Mouse (Mus musculus) CH12.LX (cell line): ENCODE data around the gene Stk17b. TPM values are rescaled to one million over a fixed set of nuclear protein-coding genes. Genes with fewer than 3 reads are reported as not detected.

Experiments used
- DNase-seq: peaks from one replicate; pipeline ENCODE4 v3.0.0-alpha.2; 2013; ENCODE audit errors: extremely low read depth
- H3K27ac ChIP-seq: 2 replicates; pipeline ENCODE4 v1.5.1; 2012; ENCODE audit warnings: low read depth, mild to moderate bottlenecking, control low read depth, moderate library complexity; ENCODE audit not compliant: insufficient read depth
- H3K27me3 ChIP-seq: replicated peaks from 2 replicates; pipeline ENCODE3; 2012; ENCODE audit warnings: inconsistent platforms
- H3K36me3 ChIP-seq, 2 experiments: replicated peaks in 1 of 2; 2 replicates each; pipeline versions ENCODE3 to v1.6.1; 2012; ENCODE audit warnings: inconsistent platforms in 1 of 2, low read length in 1 of 2, mild to moderate bottlenecking in 1 of 2, mixed read lengths in 1 of 2, moderate library complexity in 1 of 2; ENCODE audit not compliant: control insufficient read depth in 1 of 2, insufficient read depth in 1 of 2
- H3K4me1 ChIP-seq, 2 experiments: 2 replicates each; pipeline ENCODE4 v1.6.1; 2012; ENCODE audit warnings: inconsistent platforms in 1 of 2, moderate library complexity in 1 of 2; ENCODE audit not compliant: insufficient read depth in 2 of 2, control insufficient read depth in 1 of 2
- H3K4me2 ChIP-seq: 2 replicates; pipeline ENCODE4 v1.6.1; 2012; ENCODE audit warnings: low read depth, mild to moderate bottlenecking, control low read depth; ENCODE audit not compliant: poor library complexity, insufficient read depth, severe bottlenecking
- H3K4me3 ChIP-seq, 3 experiments: fragments of 150-350 bp in 1 of 3; sonication (generic) in 1 of 3; replicated peaks in 1 of 3; 2 replicates each; pipeline versions ENCODE3 to v1.5.1; 2011 to 2012; ENCODE audit warnings: low read depth in 2 of 3, low read length in 2 of 3, mild to moderate bottlenecking in 2 of 3, moderate library complexity in 2 of 3, control low read depth in 1 of 3, improper control_type of control experiment in 1 of 3, inconsistent platforms in 1 of 3, mixed read lengths in 1 of 3; ENCODE audit not compliant: poor library complexity in 1 of 3
- H3K79me2 ChIP-seq: replicated peaks from 2 replicates; pipeline ENCODE4 v1.6.1; 2012; ENCODE audit warnings: mild to moderate bottlenecking, moderate library complexity; ENCODE audit not compliant: control insufficient read depth, poor library complexity, insufficient read depth, severe bottlenecking; ENCODE audit errors: extremely low read depth
- H3K9ac ChIP-seq: 2 replicates; pipeline ENCODE4 v1.6.1; 2012; ENCODE audit warnings: low read depth, mild to moderate bottlenecking, control low read depth, moderate library complexity; ENCODE audit not compliant: insufficient read depth
- H3K9me3 ChIP-seq: replicated peaks from 2 replicates; pipeline ENCODE3; 2012; ENCODE audit warnings: low read length, inconsistent platforms, mixed read lengths
- BHLHE40 ChIP-seq: IDR thresholded peaks from 2 replicates; pipeline ENCODE4 v1.6.1; 2011; ENCODE audit warnings: mild to moderate bottlenecking, low read depth, low read length, improper control_type of control experiment
- CHD2 ChIP-seq: IDR thresholded peaks from 2 replicates; pipeline ENCODE4 v1.6.1; 2011; ENCODE audit warnings: low read length, improper control_type of control experiment
- E2F4 ChIP-seq: IDR thresholded peaks from 2 replicates; pipeline ENCODE4 v1.6.1; 2011; ENCODE audit warnings: low read depth, low read length, improper control_type of control experiment; ENCODE audit not compliant: insufficient replicate concordance
- ELF1 ChIP-seq: IDR thresholded peaks from 2 replicates; pipeline ENCODE4 v1.6.1; 2014; ENCODE audit warnings: low read depth, mild to moderate bottlenecking, inconsistent platforms, low read length, improper control_type of control experiment
- EP300 ChIP-seq: IDR thresholded peaks from 2 replicates; pipeline ENCODE4 v1.6.1; 2011; ENCODE audit warnings: low read length, improper control_type of control experiment
- ETS1 ChIP-seq: conservative IDR thresholded peaks from 2 replicates; pipeline ENCODE4 v1.6.1; 2012; ENCODE audit warnings: low read depth, mild to moderate bottlenecking, inconsistent platforms, low read length, improper control_type of control experiment, moderate library complexity
- HCFC1 ChIP-seq: IDR thresholded peaks from 2 replicates; pipeline ENCODE4 v1.6.1; 2012; ENCODE audit warnings: low read depth, mild to moderate bottlenecking, inconsistent platforms, low read length, improper control_type of control experiment
- IRF4 ChIP-seq: IDR thresholded peaks from 2 replicates; pipeline ENCODE4 v1.6.1; 2014; ENCODE audit warnings: low read depth, mild to moderate bottlenecking, inconsistent platforms, low read length, improper control_type of control experiment
- JUN ChIP-seq: IDR thresholded peaks from 2 replicates; pipeline ENCODE4 v1.6.1; 2011; ENCODE audit warnings: low read depth, mild to moderate bottlenecking, low read length, improper control_type of control experiment, moderate library complexity; ENCODE audit not compliant: insufficient read depth
- JUND ChIP-seq: conservative IDR thresholded peaks from 2 replicates; pipeline ENCODE4 v1.6.1; 2011; ENCODE audit warnings: low read depth, low read length, improper control_type of control experiment
- KAT2A ChIP-seq: IDR thresholded peaks from 2 replicates; pipeline ENCODE4 v1.6.1; 2012; ENCODE audit warnings: low read length, improper control_type of control experiment, inconsistent platforms; ENCODE audit not compliant: insufficient replicate concordance
- MAFK ChIP-seq: IDR thresholded peaks from 2 replicates; pipeline ENCODE4 v1.6.1; 2011; ENCODE audit warnings: low read length, improper control_type of control experiment; ENCODE audit not compliant: insufficient replicate concordance
- MAX ChIP-seq: IDR thresholded peaks from 2 replicates; pipeline ENCODE4 v1.6.1; 2011; ENCODE audit warnings: low read length, improper control_type of control experiment
- MAZ ChIP-seq: IDR thresholded peaks from 2 replicates; pipeline ENCODE4 v1.6.1; 2012; ENCODE audit warnings: low read depth, mild to moderate bottlenecking, inconsistent platforms, low read length, improper control_type of control experiment, moderate library complexity
- MEF2A ChIP-seq: IDR thresholded peaks from 2 replicates; pipeline ENCODE4 v1.6.1; 2014; ENCODE audit warnings: low read depth, mild to moderate bottlenecking, inconsistent platforms, low read length, improper control_type of control experiment, borderline replicate concordance
- MXI1 ChIP-seq: IDR thresholded peaks from 2 replicates; pipeline ENCODE4 v1.6.1; 2011; ENCODE audit warnings: mild to moderate bottlenecking, low read depth, low read length, improper control_type of control experiment
- MYC ChIP-seq: IDR thresholded peaks from 2 replicates; pipeline ENCODE4 v1.6.1; 2011; ENCODE audit warnings: low read depth, mild to moderate bottlenecking, improper control_type of control experiment, low read length
- NELFE ChIP-seq: IDR thresholded peaks from 2 replicates; pipeline ENCODE4 v1.6.1; 2011; ENCODE audit warnings: low read depth, low read length, improper control_type of control experiment
- NRF1 ChIP-seq: IDR thresholded peaks from 2 replicates; pipeline ENCODE4 v1.6.1; 2014; ENCODE audit warnings: low read depth, mild to moderate bottlenecking, inconsistent platforms, low read length, improper control_type of control experiment, moderate library complexity
- PAX5 ChIP-seq: IDR thresholded peaks from 2 replicates; pipeline ENCODE4 v1.6.1; 2012; ENCODE audit warnings: low read length, inconsistent platforms, mixed read lengths
- POLR2A ChIP-seq: IDR thresholded peaks from 2 replicates; pipeline ENCODE4 v1.6.1; 2011; ENCODE audit warnings: low read depth, mild to moderate bottlenecking, improper control_type of control experiment, low read length
- POLR2AphosphoS2 ChIP-seq: IDR thresholded peaks from 2 replicates; pipeline ENCODE4 v1.6.1; 2011; ENCODE audit warnings: low read depth, low read length, improper control_type of control experiment
- RAD21 ChIP-seq: IDR thresholded peaks from 2 replicates; pipeline ENCODE4 v1.6.1; 2011; ENCODE audit warnings: low read depth, mild to moderate bottlenecking, low read length, improper control_type of control experiment, moderate library complexity
- RCOR1 ChIP-seq: conservative IDR thresholded peaks from 2 replicates; pipeline ENCODE4 v1.6.1; 2012; ENCODE audit warnings: low read depth, mild to moderate bottlenecking, inconsistent platforms, low read length, improper control_type of control experiment
- SIN3A ChIP-seq: IDR thresholded peaks from 2 replicates; pipeline ENCODE4 v1.6.1; 2012; ENCODE audit warnings: low read length, improper control_type of control experiment, inconsistent platforms
- SMC3 ChIP-seq: IDR thresholded peaks from 2 replicates; pipeline ENCODE4 v1.6.1; 2011; ENCODE audit warnings: low read depth, low read length, improper control_type of control experiment
- TBP ChIP-seq: conservative IDR thresholded peaks from 2 replicates; pipeline ENCODE4 v1.6.1; 2011; ENCODE audit warnings: low read depth, low read length, improper control_type of control experiment
- TCF12 ChIP-seq: IDR thresholded peaks from 2 replicates; pipeline ENCODE4 v1.6.1; 2014; ENCODE audit warnings: low read depth, mild to moderate bottlenecking, inconsistent platforms, low read length, improper control_type of control experiment
- UBTF ChIP-seq: IDR thresholded peaks from 2 replicates; pipeline ENCODE4 v1.6.1; 2012; ENCODE audit warnings: low read depth, mild to moderate bottlenecking, inconsistent platforms, low read length, improper control_type of control experiment, moderate library complexity
- USF1 ChIP-seq: IDR thresholded peaks from 2 replicates; pipeline ENCODE4 v1.6.1; 2014; ENCODE audit warnings: low read depth, mild to moderate bottlenecking, inconsistent platforms, low read length, improper control_type of control experiment
- USF2 ChIP-seq: conservative IDR thresholded peaks from 2 replicates; pipeline ENCODE4 v1.6.1; 2011; ENCODE audit warnings: low read depth, low read length, improper control_type of control experiment
- ZMIZ1 ChIP-seq: IDR thresholded peaks from 2 replicates; pipeline ENCODE4 v1.6.1; 2012; ENCODE audit warnings: low read depth, mild to moderate bottlenecking, inconsistent platforms, low read length, improper control_type of control experiment
- dilution Hi-C: fragments of 300-500 bp; cut with MboI; formaldehyde crosslinking; loops from 2 replicates; pipeline ENCODE4 v1.14.3; 2020; ENCODE audit warnings: low sequenced_read_pairs; ENCODE audit not compliant: extremely low pct_unique_long_range_greater_than_20kb, extremely low pct_ligation_motif_present
- in situ Hi-C: fragments of 300-500 bp; cut with MboI; formaldehyde crosslinking; loops from 3 replicates; pipeline ENCODE4 v1.14.3; 2019; ENCODE audit warnings: low sequenced_read_pairs, low pct_ligation_motif_present, low pct_unique_long_range_greater_than_20kb, mixed read lengths
- polyA plus RNA-seq: library from polyadenylated mRNA; unstranded; fragments of >175 nt; gene quantifications from 2 replicates; pipeline ENCODE4 v1.2.1, GENCODE M21; 2012; ENCODE audit warnings: low read depth; ENCODE audit not compliant: insufficient read length
- total RNA-seq, 2 experiments: library from RNA; depleted of rRNA; stranded (reverse); fragments of 300-350 nt in 1 of 2; fragments of >200 nt in 1 of 2; gene quantifications; 2 replicates each; pipeline ENCODE4 v1.2.3; 2012 to 2014

Gene Stk17b
- total and polyA plus RNA-seq, 3 experiments, result 25.2 to 58.6 (median 46.3) TPM

DNA sequence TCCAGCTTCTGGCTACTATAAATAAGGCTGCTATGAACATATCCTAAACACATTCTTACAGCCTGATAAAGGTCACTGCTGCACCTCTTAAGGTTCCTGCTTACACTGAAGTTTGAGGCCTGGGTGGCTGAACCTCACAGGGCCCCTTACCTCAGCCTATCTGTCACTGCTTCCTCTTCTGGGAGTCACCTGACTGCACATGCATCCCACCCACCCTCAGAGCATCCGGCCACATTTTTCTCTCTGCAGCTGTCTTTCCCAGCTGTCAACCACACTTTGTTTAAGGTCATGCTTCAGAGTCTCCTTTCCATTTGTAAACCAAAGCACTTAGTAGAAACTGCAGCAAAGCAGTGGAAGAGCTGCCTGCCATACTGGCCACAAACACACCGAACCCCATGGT is 6.3 kb upstream of the Stk17b start:
- peak overlapping the region; percentile 39; the same call in 1 of the 2 replicates for H3K4me2 ChIP-seq
- in situ Hi-C loops (loop anchor here (25.0 kb wide), 1 partner anchor 96 kb away; no protein-coding TSS in a partner anchor), dilution Hi-C loops (no loop called here)
- peaks cover 3% of the 10 kb centered on the region for H3K9me3 ChIP-seq
- H3K79me2 ChIP-seq, result no peaks in the 10 kb centered on the region
- peak; percentile 93 for DNase-seq
- peak overlapping the region; percentile 78 for H3K27ac ChIP-seq
- TF ChIP-seq MAZ (peak; percentile 66; the same call in 1 of the 2 replicates), ETS1 (peak; percentile 98), CHD2 (peak; percentile 77; the same call in 1 of the 2 replicates), RCOR1 (peak; percentile 83; the same call in 1 of the 2 replicates), USF2 (peak; percentile 62), SMC3 (peak; percentile 30), HCFC1 (peak; percentile 67), EP300 (peak; percentile 92), ZMIZ1 (0 out of 2 replicates have a peak, but pooled peaks have one; percentile 31), POLR2AphosphoS2 (no peak), TBP (peak; percentile 34; the same call in 1 of the 2 replicates), USF1 (peak; percentile 80), JUN (peak; percentile 16; the same call in 1 of the 2 replicates), MAX (peak; percentile 80), KAT2A (0 out of 2 replicates have a peak, but pooled peaks have one; percentile 67), ELF1 (peak; percentile 73), MEF2A (peak; percentile 74), NELFE (no peak), BHLHE40 (peak; percentile 99), MXI1 (peak; percentile 77), E2F4 (no peak), NRF1 (no peak), IRF4 (peak; percentile 74), PAX5 (no peak), TCF12 (peak; percentile 98), SIN3A (peak; percentile 94), UBTF (no peak), MAFK (peak; percentile 83), JUND (0 out of 2 replicates have a peak, but pooled peaks have one; percentile 6), POLR2A (peak; percentile 39; the same call in 1 of the 2 replicates), RAD21 (no peak; the same call in 1 of the 2 replicates), MYC (peak; percentile 79)
- H3K9ac ChIP-seq, result no peak overlapping the region
- H3K4me1 ChIP-seq, result peaks cover 13 to 38% of the 10 kb centered on the region in 2 experiments
- no peak overlapping the region for H3K4me3 ChIP-seq
- H3K27me3 ChIP-seq, result no peaks in the 10 kb centered on the region
- no peaks in the 10 kb centered on the region for H3K36me3 ChIP-seq
